Mouse (Mus musculus) forebrain, postnatal 0 days (tissue): Measurements from ENCODE around the gene Mllt1. TPM values are rescaled to one million over a fixed set of nuclear protein-coding genes. Genes with fewer than 3 reads are reported as not detected.

Experiments
- ATAC-seq: fragments of 200-750 bp; cut with Nextera tagmentation; 2 replicates; pipeline ENCODE4 v1.8.0; 2017; ENCODE audit warnings: mild to moderate bottlenecking, moderate library complexity
- DNase-seq: peaks from one replicate; pipeline ENCODE4 v3.0.0-alpha.2; 2015
- H3K27ac ChIP-seq: fragments of 300-500 bp; sonication (generic); 2 replicates; pipeline ENCODE4 v1.5.1; 2014; ENCODE audit warnings: low read depth, mild to moderate bottlenecking, antibody characterized with exemption, low read length, moderate library complexity, mixed read lengths
- H3K27me3 ChIP-seq: fragments of 300-500 bp; sonication (generic); 2 replicates; pipeline ENCODE4 v1.6.1; 2014; ENCODE audit warnings: mild to moderate bottlenecking, low read length, mixed read lengths; ENCODE audit not compliant: insufficient read depth
- H3K36me3 ChIP-seq: fragments of 300-500 bp; sonication (generic); 2 replicates; pipeline ENCODE4 v1.6.1; 2014; ENCODE audit warnings: mild to moderate bottlenecking, moderate library complexity; ENCODE audit not compliant: insufficient read depth
- H3K4me1 ChIP-seq: fragments of 300-500 bp; sonication (generic); 2 replicates; pipeline ENCODE4 v1.6.1; 2014; ENCODE audit warnings: antibody characterized with exemption; ENCODE audit not compliant: insufficient read depth
- H3K4me2 ChIP-seq: fragments of 300-500 bp; sonication (generic); 2 replicates; pipeline ENCODE4 v1.6.1; 2014; ENCODE audit warnings: low read depth, mild to moderate bottlenecking, moderate library complexity
- H3K4me3 ChIP-seq: fragments of 300-500 bp; sonication (generic); 2 replicates; pipeline ENCODE4 v1.5.1; 2014; ENCODE audit warnings: low read depth, low read length, mixed read lengths
- H3K9ac ChIP-seq: fragments of 300-500 bp; sonication (generic); 2 replicates; pipeline ENCODE4 v1.6.1; 2014; ENCODE audit warnings: mild to moderate bottlenecking
- H3K9me3 ChIP-seq: fragments of 300-500 bp; sonication (generic); 2 replicates; pipeline ENCODE4 v1.6.1; 2016; ENCODE audit warnings: low read length
- CTCF ChIP-seq: sonication (generic); IDR thresholded peaks from 2 replicates; pipeline ENCODE4 v1.5.1; 2016; ENCODE audit warnings: antibody characterized with exemption, control low read depth, low read depth
- WGBS: fragments of 180-500 bp; shearing (Covaris S2); extraction: QIAGEN DNeasy Blood & Tissue Kit; methylation state at CpG from one replicate; pipeline ENCODE4 v1.1.7; 2014; 5-methylcytosine and 5-hydroxymethylcytosine counted together
- polyA plus RNA-seq: library from polyadenylated mRNA; unstranded; fragments of >200 nt; fragmentation: Nextera tagmentation; extraction: Ambion mirVana; gene quantifications from 2 replicates; pipeline ENCODE4 v1.2.1, GENCODE M21; 2015
- total RNA-seq: library from RNA; depleted of rRNA; stranded (reverse); fragments of >200 nt; gene quantifications from 2 replicates; pipeline ENCODE4 v1.2.3, GENCODE M21; 2014; rRNA removed

Mllt1 gene
- total and polyA plus RNA-seq, 2 experiments from 2014 or later, result 65.8 to 109 TPM

DNA sequence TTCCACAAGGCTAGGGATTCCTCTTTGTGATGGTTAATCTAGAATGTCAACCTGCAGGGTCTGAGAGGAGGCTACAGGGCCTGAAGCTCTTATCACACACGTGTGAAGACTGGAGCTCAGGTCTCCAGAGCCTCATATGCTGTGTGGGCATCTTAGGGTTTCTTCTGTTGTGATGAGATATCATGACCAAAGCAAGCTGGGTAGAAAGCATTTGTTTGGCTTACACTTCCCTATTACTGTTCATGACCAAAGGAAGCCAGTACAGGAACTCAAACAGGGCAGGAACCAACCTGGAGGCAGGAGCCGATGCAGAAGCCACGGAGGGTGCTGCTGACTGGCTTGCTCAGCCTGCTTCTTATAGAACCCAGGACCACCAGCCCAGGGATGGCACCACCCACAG lies 79.8 kb downstream of the Mllt1 start:
- no peak overlapping the region for H3K4me3 ChIP-seq
- no peaks in the 10 kb centered on the region for H3K9me3 ChIP-seq
- H3K27ac ChIP-seq, result no peak overlapping the region
- DNase-seq (no peak), ATAC-seq (no peak)
- no peak overlapping the region for H3K4me2 ChIP-seq
- WGBS, result 82% methylated on average over 3 of the region's 3 CpGs
- TF ChIP-seq CTCF, result no peak
- no peaks in the 10 kb centered on the region for H3K27me3 ChIP-seq
- no peak overlapping the region for H3K9ac ChIP-seq
- no peaks in the 10 kb centered on the region for H3K4me1 ChIP-seq
- H3K36me3 ChIP-seq, result no peaks in the 10 kb centered on the region

DNA sequence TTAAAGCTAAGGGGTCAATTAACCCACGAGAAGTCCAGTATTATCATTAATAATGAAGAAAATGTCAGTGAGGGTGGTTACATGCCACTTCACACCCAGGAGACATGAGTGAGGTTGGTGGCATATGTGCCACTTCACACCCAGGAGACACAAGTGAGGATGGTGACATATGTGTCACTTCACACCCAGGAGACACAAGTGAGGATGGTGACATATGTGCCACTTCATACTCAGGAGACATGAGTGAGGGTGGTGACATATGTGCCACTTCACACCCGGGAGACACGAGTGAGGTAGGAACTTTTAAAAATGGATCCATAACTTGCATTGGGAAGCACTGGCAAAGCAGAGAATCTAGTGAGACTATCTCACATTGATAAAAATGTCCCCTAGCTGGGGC lies 84.0 kb downstream of the Mllt1 start:
- Histone ChIP-seq H3K27me3 (no peaks in the 10 kb centered on the region), H3K4me3 (no peak overlapping the region), H3K4me1 (no peaks in the 10 kb centered on the region), H3K9ac (no peak overlapping the region), H3K27ac (no peak overlapping the region), H3K4me2 (no peak overlapping the region), H3K36me3 (no peaks in the 10 kb centered on the region), H3K9me3 (no peaks in the 10 kb centered on the region)
- no peak for DNase-seq
- TF ChIP-seq CTCF, result no peak
- WGBS, result 62% methylated on average over 3 of the region's 3 CpGs
- peak; percentile 65; the same call in 1 of the 2 replicates for ATAC-seq

DNA sequence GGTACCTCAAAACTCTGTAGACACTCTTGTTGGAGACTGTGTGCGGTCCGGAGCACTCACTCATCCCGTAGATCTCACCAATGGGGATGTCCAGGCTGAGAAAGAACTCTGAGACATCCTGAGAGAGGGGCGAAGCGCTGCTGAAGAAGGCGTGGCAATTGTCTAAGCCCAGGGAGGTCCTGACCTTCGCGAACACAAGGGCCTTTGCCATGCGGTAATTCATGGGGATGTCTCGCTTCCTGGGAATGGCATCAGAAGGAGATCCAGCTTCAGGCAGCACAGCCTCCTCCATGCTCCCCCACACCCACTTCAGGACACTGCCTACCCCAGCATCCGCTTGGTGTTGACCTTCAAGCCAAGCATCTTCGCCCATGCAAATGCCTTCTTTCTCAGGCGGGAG lies 85.5 kb downstream of the Mllt1 start:
- Histone ChIP-seq H3K9me3 (no peaks in the 10 kb centered on the region), H3K27ac (no peak overlapping the region), H3K27me3 (no peaks in the 10 kb centered on the region), H3K4me1 (no peaks in the 10 kb centered on the region), H3K4me2 (no peak overlapping the region), H3K9ac (no peak overlapping the region), H3K4me3 (no peak overlapping the region), H3K36me3 (no peaks in the 10 kb centered on the region)
- WGBS, result 86% methylated on average over 13 of the region's 13 CpGs
- TF ChIP-seq CTCF, result no peak
- DNase-seq (no peak), ATAC-seq (no peak)

DNA sequence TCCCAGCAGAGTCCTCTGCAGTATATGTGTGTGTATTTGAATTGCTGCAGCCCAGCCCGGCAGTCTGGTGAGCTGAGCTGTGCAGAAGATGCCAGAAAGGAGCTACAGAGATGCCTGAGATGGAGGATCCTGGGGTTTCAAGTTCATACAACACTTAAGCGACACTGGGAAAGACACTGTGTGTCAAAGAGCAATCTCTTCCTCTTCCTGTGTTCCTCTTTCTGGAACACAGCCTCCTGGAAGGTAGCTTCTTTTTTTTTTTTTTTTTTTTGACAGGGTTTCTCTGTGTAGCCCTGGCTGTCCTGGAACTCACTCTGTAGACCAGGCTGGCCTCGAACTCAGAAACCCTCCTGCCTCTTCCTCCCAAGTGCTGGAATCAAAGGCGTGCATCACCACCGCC lies 86.4 kb downstream of the Mllt1 start:
- no peak overlapping the region for H3K27ac ChIP-seq
- no peaks in the 10 kb centered on the region for H3K9me3 ChIP-seq
- ATAC-seq, result no peak
- H3K4me3 ChIP-seq, result no peak overlapping the region
- H3K4me2 ChIP-seq, result no peak overlapping the region
- WGBS, result 90% methylated on average over 5 of the region's 5 CpGs
- H3K4me1 ChIP-seq, result no peaks in the 10 kb centered on the region
- no peak overlapping the region for H3K9ac ChIP-seq
- no peaks in the 10 kb centered on the region for H3K27me3 ChIP-seq
- no peak for TF ChIP-seq CTCF
- H3K36me3 ChIP-seq, result no peaks in the 10 kb centered on the region
- no peak for DNase-seq

DNA sequence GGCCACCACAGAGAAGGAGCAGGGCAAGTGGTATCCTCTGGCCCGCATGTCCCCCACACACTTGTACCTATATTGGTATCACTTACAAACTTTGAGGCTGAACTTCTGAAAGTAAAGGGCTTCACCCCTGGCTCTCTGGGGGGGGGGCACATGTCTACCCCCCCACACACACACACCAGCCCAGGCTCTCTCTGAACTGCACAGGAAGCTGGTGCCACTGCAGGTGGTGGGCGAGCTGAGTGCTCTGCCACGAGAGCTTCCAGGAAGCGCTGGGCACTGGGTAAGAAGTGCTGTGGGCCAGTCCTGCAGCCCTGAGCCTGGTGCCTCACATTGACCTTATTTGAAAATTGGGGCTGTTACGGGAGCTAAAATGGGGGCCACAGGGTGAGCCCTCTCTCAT lies 91.5 kb downstream of the Mllt1 start:
- no peak overlapping the region for H3K4me3 ChIP-seq
- DNase-seq (no peak), ATAC-seq (no peak)
- no peaks in the 10 kb centered on the region for H3K36me3 ChIP-seq
- H3K27ac ChIP-seq, result no peak overlapping the region
- no peak overlapping the region for H3K9ac ChIP-seq
- H3K4me1 ChIP-seq, result no peaks in the 10 kb centered on the region
- H3K4me2 ChIP-seq, result no peak overlapping the region
- H3K27me3 ChIP-seq, result no peaks in the 10 kb centered on the region
- no peaks in the 10 kb centered on the region for H3K9me3 ChIP-seq
- WGBS, result 97% methylated on average over 5 of the region's 5 CpGs
- TF ChIP-seq CTCF, result no peak

Other genes starting within 250 kb of the Mllt1 start
- gene Ndufa11, start 217.6 kb downstream of the Mllt1 start, total RNA-seq, result 191 TPM in 2 replicates
- 576 and 730 TPM in 2 replicates for gene Ndufa11, start 217.6 kb downstream of the Mllt1 start, polyA plus RNA-seq
- 23.2 and 33.7 TPM in 2 replicates for gene Vmac, start 217.4 kb downstream of the Mllt1 start, total RNA-seq
- 24.3 and 26.9 TPM in 2 replicates for gene Vmac, start 217.4 kb downstream of the Mllt1 start, polyA plus RNA-seq
- gene Nrtn, start 177.9 kb downstream of the Mllt1 start, total RNA-seq, result 1.9 and 5.4 TPM in 2 replicates
- gene Nrtn, start 177.9 kb downstream of the Mllt1 start, polyA plus RNA-seq, result 2.7 and 2.8 TPM in 2 replicates
- gene Dus3l, start 170.7 kb downstream of the Mllt1 start, total RNA-seq, result 75.1 and 75.3 TPM in 2 replicates
- gene Dus3l, start 170.7 kb downstream of the Mllt1 start, polyA plus RNA-seq, result 70.4 and 79.9 TPM in 2 replicates
- 0.69 and 0.71 TPM in 2 replicates for gene Prr22, start 165.2 kb downstream of the Mllt1 start, total RNA-seq
- 0.14 and 0.25 TPM in 2 replicates for gene Prr22, start 165.2 kb downstream of the Mllt1 start, polyA plus RNA-seq
- 2.4 and 3.6 TPM in 2 replicates for gene Rfx2, start 104.4 kb downstream of the Mllt1 start, total RNA-seq
- 2.2 and 3.4 TPM in 2 replicates for gene Rfx2, start 104.4 kb downstream of the Mllt1 start, polyA plus RNA-seq
- not detected in 2 replicates for gene Acsbg2, start 61.0 kb downstream of the Mllt1 start, total RNA-seq
- not detected in 2 replicates for gene Acsbg2, start 61.0 kb downstream of the Mllt1 start, polyA plus RNA-seq
- 0.14 TPM in 1 of 2 replicates, not detected in the other for gene 1700061G19Rik, start 59.9 kb downstream of the Mllt1 start, total RNA-seq
- 0.15 and 0.48 TPM in 2 replicates for gene 1700061G19Rik, start 59.9 kb downstream of the Mllt1 start, polyA plus RNA-seq
- gene Acer1, start 46.7 kb upstream of the Mllt1 start, total RNA-seq, result not detected in 2 replicates
- gene Acer1, start 46.7 kb upstream of the Mllt1 start, polyA plus RNA-seq, result not detected in 2 replicates
- 105 and 109 TPM in 2 replicates for gene Clpp, start 54.9 kb upstream of the Mllt1 start, total RNA-seq
- 159 and 185 TPM in 2 replicates for gene Clpp, start 54.9 kb upstream of the Mllt1 start, polyA plus RNA-seq
- gene Alkbh7, start 61.9 kb upstream of the Mllt1 start, total RNA-seq, result 44.2 and 50.7 TPM in 2 replicates
- 52.2 and 56.4 TPM in 2 replicates for gene Alkbh7, start 61.9 kb upstream of the Mllt1 start, polyA plus RNA-seq
- gene Pspn, start 64.6 kb upstream of the Mllt1 start, total RNA-seq, result not detected in 2 replicates
- not detected in 2 replicates for gene Pspn, start 64.6 kb upstream of the Mllt1 start, polyA plus RNA-seq
- gene Gtf2f1, start 75.9 kb upstream of the Mllt1 start, total RNA-seq, result 59.1 and 63.1 TPM in 2 replicates
- gene Gtf2f1, start 75.9 kb upstream of the Mllt1 start, polyA plus RNA-seq, result 76.8 and 83.0 TPM in 2 replicates
- gene Gm17949, start 76.1 kb upstream of the Mllt1 start, total RNA-seq, result not detected in 2 replicates
- 0.28 and 0.34 TPM in 2 replicates for gene Gm17949, start 76.1 kb upstream of the Mllt1 start, polyA plus RNA-seq
- 49.5 and 65.5 TPM in 2 replicates for gene Khsrp, start 96.1 kb upstream of the Mllt1 start, total RNA-seq
- gene Khsrp, start 96.1 kb upstream of the Mllt1 start, polyA plus RNA-seq, result 22.6 and 27.0 TPM in 2 replicates
- gene Slc25a41, start 106.2 kb upstream of the Mllt1 start, total RNA-seq, result not detected in 2 replicates
- gene Slc25a41, start 106.2 kb upstream of the Mllt1 start, polyA plus RNA-seq, result not detected in 2 replicates
- gene Crb3, start 123.7 kb upstream of the Mllt1 start, total RNA-seq, result 2.0 and 4.0 TPM in 2 replicates
- gene Crb3, start 123.7 kb upstream of the Mllt1 start, polyA plus RNA-seq, result 2.4 and 3.5 TPM in 2 replicates
- gene Slc25a23, start 124.4 kb upstream of the Mllt1 start, total RNA-seq, result 75.7 and 101 TPM in 2 replicates
- 38.8 and 43.2 TPM in 2 replicates for gene Slc25a23, start 124.4 kb upstream of the Mllt1 start, polyA plus RNA-seq
- gene Dennd1c, start 143.1 kb upstream of the Mllt1 start, total RNA-seq, result 0.92 and 1.00 TPM in 2 replicates
- 1.4 and 1.9 TPM in 2 replicates for gene Dennd1c, start 143.1 kb upstream of the Mllt1 start, polyA plus RNA-seq
- 131 and 157 TPM in 2 replicates for gene Tubb4a, start 152.4 kb upstream of the Mllt1 start, total RNA-seq
- 453 and 500 TPM in 2 replicates for gene Tubb4a, start 152.4 kb upstream of the Mllt1 start, polyA plus RNA-seq
- gene Tnfsf9, start 169.9 kb upstream of the Mllt1 start, total RNA-seq, result 2.1 and 3.5 TPM in 2 replicates
- 3.4 and 4.1 TPM in 2 replicates for gene Tnfsf9, start 169.9 kb upstream of the Mllt1 start, polyA plus RNA-seq
- gene Cd70, start 214.4 kb upstream of the Mllt1 start, total RNA-seq, result 1.3 TPM in 1 of 2 replicates, not detected in the other
- gene Cd70, start 214.4 kb upstream of the Mllt1 start, polyA plus RNA-seq, result 0.47 and 0.69 TPM in 2 replicates